Mouse (Mus musculus): ENCODE measurements around the gene Gm14569.

Gene Gm14569

GRCm38 (mm10) chrX:36491730-36492129, at the start of gene Gm14569:
Gene Gm14569, minus strand, starts transcription at chrX:36491830.
- no peak for ATAC-seq (ENCODE audit: insufficient number of reproducible peaks, low FRiP score, low TSS enrichment)

- 0 out of 2 replicates have a peak, but pooled peaks have one; percentile 68 for ATAC-seq (ENCODE audit: insufficient number of reproducible peaks, low FRiP score, low TSS enrichment)
These were observed 42.9 kb upstream of the Gm14569 start for GRCm38 (mm10) chrX:36534514-36534913.

- no peak for ATAC-seq (ENCODE audit: insufficient number of reproducible peaks, low FRiP score, low TSS enrichment)
These were observed 42.1 kb upstream of the Gm14569 start for GRCm38 (mm10) chrX:36533744-36534143.

- ATAC-seq (ENCODE audit: insufficient number of reproducible peaks, low FRiP score, low TSS enrichment) = no peak
These were observed 38.6 kb upstream of the Gm14569 start for GRCm38 (mm10) chrX:36530251-36530650.

GRCm38 (mm10) chrX:36523729-36524128, 32.1 kb upstream of the Gm14569 start:
- no peak for ATAC-seq (ENCODE audit: insufficient number of reproducible peaks, low FRiP score, low TSS enrichment)

- ATAC-seq (ENCODE audit: insufficient number of reproducible peaks, low FRiP score, low TSS enrichment) = no peak
These were observed 22.1 kb upstream of the Gm14569 start for GRCm38 (mm10) chrX:36513726-36514125.

GRCm38 (mm10) chrX:36513231-36513630, 21.6 kb upstream of the Gm14569 start:
- no peak for ATAC-seq (ENCODE audit: insufficient number of reproducible peaks, low FRiP score, low TSS enrichment)

- no peak for ATAC-seq (ENCODE audit: insufficient number of reproducible peaks, low FRiP score, low TSS enrichment)
These were observed 15.2 kb upstream of the Gm14569 start for GRCm38 (mm10) chrX:36506863-36507262.

- ATAC-seq (ENCODE audit: insufficient number of reproducible peaks, low FRiP score, low TSS enrichment) = no peak
These were observed 2.1 kb downstream of the Gm14569 start for GRCm38 (mm10) chrX:36489506-36489905.

- ATAC-seq (ENCODE audit: insufficient number of reproducible peaks, low FRiP score, low TSS enrichment) = no peak
These were observed 3.6 kb downstream of the Gm14569 start for GRCm38 (mm10) chrX:36487996-36488395.

GRCm38 (mm10) chrX:36474873-36475272, 16.8 kb downstream of the Gm14569 start:
- ATAC-seq (ENCODE audit: insufficient number of reproducible peaks, low FRiP score, low TSS enrichment) = no peak

GRCm38 (mm10) chrX:36474103-36474751, 17.4 kb downstream of the Gm14569 start:
- no peak for ATAC-seq (ENCODE audit: insufficient number of reproducible peaks, low FRiP score, low TSS enrichment)

GRCm38 (mm10) chrX:36456031-36456430, 35.6 kb downstream of the Gm14569 start:
- no peak for ATAC-seq (ENCODE audit: insufficient number of reproducible peaks, low FRiP score, low TSS enrichment)

GRCm38 (mm10) chrX:36437932-36438331, 53.7 kb downstream of the Gm14569 start:
- no peak for ATAC-seq (ENCODE audit: insufficient number of reproducible peaks, low FRiP score, low TSS enrichment)

- ATAC-seq (ENCODE audit: insufficient number of reproducible peaks, low FRiP score, low TSS enrichment) = no peak
These were observed 56.6 kb downstream of the Gm14569 start for GRCm38 (mm10) chrX:36434993-36435392.

- ATAC-seq (ENCODE audit: insufficient number of reproducible peaks, low FRiP score, low TSS enrichment) = no peak
These were observed 72.5 kb downstream of the Gm14569 start for GRCm38 (mm10) chrX:36419153-36419552.

- ATAC-seq (ENCODE audit: insufficient number of reproducible peaks, low FRiP score, low TSS enrichment) = no peak
These were observed 89.3 kb downstream of the Gm14569 start for GRCm38 (mm10) chrX:36402316-36402715.

- ATAC-seq (ENCODE audit: insufficient number of reproducible peaks, low FRiP score, low TSS enrichment) = no peak
These were observed 90.7 kb downstream of the Gm14569 start, which contains the start of gene Gm6268 for GRCm38 (mm10) chrX:36400980-36401379. Gene Gm6268, plus strand, starts transcription at chrX:36401280.

- ATAC-seq (ENCODE audit: insufficient number of reproducible peaks, low FRiP score, low TSS enrichment) = no peak; the same call in 1 of the 2 replicates
These were observed 98.4 kb downstream of the Gm14569 start for GRCm38 (mm10) chrX:36393279-36393678.

GRCm38 (mm10) chrX:36392672-36393071, 99.0 kb downstream of the Gm14569 start:
- no peak for ATAC-seq (ENCODE audit: insufficient number of reproducible peaks, low FRiP score, low TSS enrichment)

- no peak for ATAC-seq (ENCODE audit: insufficient number of reproducible peaks, low FRiP score, low TSS enrichment)
These were observed 101.1 kb downstream of the Gm14569 start for GRCm38 (mm10) chrX:36390503-36390902.

GRCm38 (mm10) chrX:36389971-36390370, 101.7 kb downstream of the Gm14569 start:
- ATAC-seq (ENCODE audit: insufficient number of reproducible peaks, low FRiP score, low TSS enrichment) = no peak
